Mouse (Mus musculus): Measurements from ENCODE around the gene Fam84b.

DNA sequence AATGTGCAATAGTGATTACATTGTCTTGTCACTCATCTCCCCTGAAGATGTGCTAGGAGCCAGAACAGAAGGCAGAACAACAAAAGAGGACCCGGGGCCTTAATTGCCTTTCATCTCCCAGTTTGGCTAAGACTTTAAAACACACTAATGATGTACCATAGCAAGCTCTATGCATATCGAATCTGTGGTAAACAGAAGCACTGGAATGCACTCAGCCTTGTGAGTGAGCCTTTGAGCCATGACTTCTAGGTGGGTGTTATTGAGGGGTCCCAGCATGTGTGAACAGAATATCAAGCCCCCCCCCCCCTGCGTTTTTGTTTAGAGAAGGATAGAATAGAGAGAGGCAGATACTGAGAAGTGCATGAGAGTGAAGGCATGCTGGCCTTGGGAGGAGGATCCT, 7.7 kb downstream of the Fam84b start:
- TF ChIP-seq CTCF (IDR thresholded peaks at IDR 0.05; ENCODE audit: extremely low read depth, insufficient read depth, low read length): no peak
- no peak for TF ChIP-seq POLR2A (IDR thresholded peaks at IDR 0.05; ENCODE audit: extremely low read depth, insufficient read depth, low read length)
